Mouse (Mus musculus) hindbrain, postnatal 0 days (tissue): ENCODE measurements at regions not wholly inside any gene's neighbourhood (a gene's known extent, or its start where the extent isn't known, plus 50 kb on each side); places are given as distances from the start of the nearest gene placed in this dataset.

ENCODE experiments used
- ATAC-seq: fragments of 200-750 bp; cut with Nextera tagmentation; 2 replicates; pipeline ENCODE4 v1.8.0; 2017; ENCODE audit warnings: mild to moderate bottlenecking, moderate TSS enrichment, moderate library complexity
- DNase-seq: peaks from one replicate; pipeline ENCODE4 v3.0.0-alpha.2; 2015; ENCODE audit warnings: low spot score
- H3K27ac ChIP-seq: fragments of 300-500 bp; sonication (generic); 2 replicates; pipeline ENCODE4 v1.5.1; 2014; ENCODE audit warnings: mild to moderate bottlenecking
- H3K27me3 ChIP-seq: fragments of 300-500 bp; sonication (generic); 2 replicates; pipeline ENCODE4 v1.6.1; 2014; ENCODE audit warnings: low read length, mixed read lengths; ENCODE audit not compliant: insufficient read depth
- H3K36me3 ChIP-seq: fragments of 300-500 bp; sonication (generic); 2 replicates; pipeline ENCODE4 v1.6.1; 2014; ENCODE audit warnings: low read length, mixed read lengths; ENCODE audit not compliant: insufficient read depth
- H3K4me1 ChIP-seq: fragments of 300-500 bp; sonication (generic); 2 replicates; pipeline ENCODE4 v1.6.1; 2014; ENCODE audit warnings: antibody characterized with exemption, low read length, mixed read lengths; ENCODE audit not compliant: insufficient read depth
- H3K4me2 ChIP-seq: fragments of 300-500 bp; sonication (generic); 2 replicates; pipeline ENCODE4 v1.6.1; 2014; ENCODE audit warnings: low read depth, mild to moderate bottlenecking, low read length, moderate library complexity, mixed read lengths
- H3K4me3 ChIP-seq: fragments of 300-500 bp; sonication (generic); 2 replicates; pipeline ENCODE4 v1.5.1; 2014; ENCODE audit warnings: low read length
- H3K9ac ChIP-seq: fragments of 300-500 bp; sonication (generic); replicated peaks from 2 replicates; pipeline ENCODE4 v1.6.1; 2014; ENCODE audit warnings: mild to moderate bottlenecking, low read length, moderate library complexity, mixed read lengths
- H3K9me3 ChIP-seq: fragments of 300-500 bp; sonication (generic); 2 replicates; pipeline ENCODE4 v1.6.1; 2016; ENCODE audit warnings: low read length, mixed read lengths
- CTCF ChIP-seq: IDR thresholded peaks from 2 replicates; pipeline ENCODE4 v1.5.1; 2016; ENCODE audit warnings: antibody characterized with exemption, control low read depth, low read depth
- WGBS: fragments of 180-500 bp; shearing (Covaris S2); extraction: QIAGEN DNeasy Blood & Tissue Kit; methylation state at CpG from one replicate; pipeline ENCODE4 v1.1.7; 2014; 5-methylcytosine and 5-hydroxymethylcytosine counted together

GRCm38 (mm10) chr2:45586588-45587200 lies 469.5 kb upstream of the Zeb2 start:
- H3K4me3 ChIP-seq, result no peak overlapping the region
- no peaks in the 10 kb centered on the region for H3K9me3 ChIP-seq
- H3K4me2 ChIP-seq, result no peak overlapping the region
- no peak for DNase-seq
- H3K9ac ChIP-seq, result no peak overlapping the region
- no peaks in the 10 kb centered on the region for H3K27me3 ChIP-seq
- WGBS, result 70% methylated on average over 1 of the region's 1 CpGs
- no peaks in the 10 kb centered on the region for H3K36me3 ChIP-seq
- TF ChIP-seq CTCF, result no peak
- H3K27ac ChIP-seq, result no peak overlapping the region
- no peaks in the 10 kb centered on the region for H3K4me1 ChIP-seq
- ATAC-seq, result no peak

DNA sequence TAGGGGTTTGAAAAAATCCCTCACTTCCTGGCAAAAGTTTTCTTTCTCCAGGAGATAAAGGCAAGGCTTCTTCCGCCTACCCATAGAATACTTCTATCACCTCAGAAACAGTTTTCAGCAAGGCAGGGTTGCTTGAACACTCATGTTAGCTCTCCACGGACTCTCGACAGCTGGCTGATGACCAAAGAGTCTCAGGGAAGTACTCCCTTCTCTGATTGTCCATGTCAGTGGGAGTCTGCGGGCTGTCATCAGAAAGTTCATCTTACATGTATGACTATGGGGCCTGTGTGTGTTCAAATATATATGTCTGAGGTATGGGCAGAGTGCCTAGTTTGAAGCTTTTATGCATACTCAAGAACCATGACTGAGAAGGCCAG lies 464.3 kb upstream of the Zeb2 start:
- Histone ChIP-seq H3K4me2 (no peak overlapping the region), H3K27me3 (no peaks in the 10 kb centered on the region), H3K9ac (no peak overlapping the region), H3K27ac (no peak overlapping the region), H3K4me1 (no peaks in the 10 kb centered on the region), H3K36me3 (no peaks in the 10 kb centered on the region), H3K9me3 (no peaks in the 10 kb centered on the region), H3K4me3 (no peak overlapping the region)
- no peak for DNase-seq
- WGBS, result 69% methylated on average over 4 of the region's 4 CpGs
- TF ChIP-seq CTCF, result no peak
- 0 out of 2 replicates have a peak, but pooled peaks have one; percentile 5 for ATAC-seq

DNA sequence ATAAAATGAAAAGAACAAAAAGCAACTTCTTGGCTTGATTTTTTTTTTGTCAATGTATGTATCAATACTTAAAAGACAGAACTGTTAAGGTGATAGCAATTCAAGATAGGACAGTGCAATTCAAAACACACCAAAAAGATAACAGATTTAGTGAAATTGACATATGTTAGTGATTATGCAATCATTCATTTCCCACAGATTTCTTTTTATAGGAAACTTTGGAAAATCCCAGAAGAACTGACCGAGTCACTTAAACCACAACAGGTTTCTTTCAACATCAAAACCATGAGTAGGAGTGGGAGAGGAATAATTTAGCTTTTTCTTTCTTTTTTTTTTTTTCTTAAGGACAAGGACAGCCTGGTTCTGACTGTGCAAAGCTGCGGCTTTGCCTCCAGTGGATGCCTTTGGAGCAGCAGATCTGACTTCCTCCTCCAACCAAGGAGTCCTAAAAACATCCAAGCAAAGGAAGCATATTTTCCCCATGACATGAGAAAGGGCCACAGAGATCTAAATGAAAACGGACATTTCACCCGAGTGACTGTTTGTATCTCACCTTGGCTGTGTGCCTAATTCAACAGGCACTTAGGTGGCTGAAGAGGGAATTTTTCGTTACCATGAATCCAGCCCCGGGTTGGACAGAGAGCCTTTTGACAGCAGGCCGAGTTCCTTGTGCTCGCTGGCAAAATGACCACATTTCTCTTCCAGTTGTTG lies 463.8 kb upstream of the Zeb2 start:
- Histone ChIP-seq H3K9ac (no peak overlapping the region), H3K4me2 (no peak overlapping the region), H3K27me3 (no peaks in the 10 kb centered on the region), H3K4me1 (no peaks in the 10 kb centered on the region), H3K27ac (no peak overlapping the region), H3K4me3 (no peak overlapping the region), H3K9me3 (no peaks in the 10 kb centered on the region), H3K36me3 (no peaks in the 10 kb centered on the region)
- 0 out of 2 replicates have a peak, but pooled peaks have one; percentile 17 for TF ChIP-seq CTCF
- 0 out of 2 replicates have a peak, but pooled peaks have one; percentile 49 for ATAC-seq
- DNase-seq, result peak; percentile 52
- 50% methylated on average over 8 of the region's 8 CpGs for WGBS

DNA sequence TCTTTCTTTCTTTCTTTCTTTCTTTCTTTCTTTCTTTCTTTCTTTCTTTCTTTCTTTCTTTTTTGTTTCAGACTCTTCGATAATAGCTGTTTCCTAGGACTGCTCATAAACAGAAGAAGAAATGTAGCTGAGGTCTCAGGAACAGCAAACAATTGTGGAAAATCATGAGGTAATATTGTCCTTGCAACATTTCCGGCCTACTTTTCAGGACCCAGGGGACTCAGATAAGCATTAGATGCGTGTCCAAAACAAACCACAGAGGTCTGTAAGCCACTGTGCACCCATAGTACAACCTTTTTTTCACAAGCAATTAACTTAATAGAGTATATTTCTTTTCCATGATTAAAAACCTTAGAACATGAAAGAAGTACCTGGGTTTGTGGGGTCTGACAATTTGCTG lies 455.7 kb upstream of the Zeb2 start:
- WGBS, result 81% methylated on average over 3 of the region's 3 CpGs
- Histone ChIP-seq H3K4me2 (no peak overlapping the region), H3K9me3 (no peaks in the 10 kb centered on the region), H3K4me3 (no peak overlapping the region), H3K9ac (no peak overlapping the region), H3K4me1 (no peaks in the 10 kb centered on the region), H3K27ac (no peak overlapping the region), H3K27me3 (no peaks in the 10 kb centered on the region), H3K36me3 (no peaks in the 10 kb centered on the region)
- no peak for DNase-seq
- no peak for ATAC-seq
- TF ChIP-seq CTCF, result no peak

- 92% methylated on average over 4 of the region's 4 CpGs for WGBS
- ATAC-seq, result no peak
- DNase-seq, result no peak
- Histone ChIP-seq H3K4me1 (no peaks in the 10 kb centered on the region), H3K4me3 (no peak overlapping the region), H3K27ac (no peak overlapping the region), H3K27me3 (no peaks in the 10 kb centered on the region), H3K4me2 (no peak overlapping the region), H3K36me3 (no peaks in the 10 kb centered on the region), H3K9me3 (no peaks in the 10 kb centered on the region), H3K9ac (no peak overlapping the region)
- TF ChIP-seq CTCF, result no peak
These were observed 437.5 kb upstream of the Zeb2 start for GRCm38 (mm10) chr2:45554707-45555106.

DNA sequence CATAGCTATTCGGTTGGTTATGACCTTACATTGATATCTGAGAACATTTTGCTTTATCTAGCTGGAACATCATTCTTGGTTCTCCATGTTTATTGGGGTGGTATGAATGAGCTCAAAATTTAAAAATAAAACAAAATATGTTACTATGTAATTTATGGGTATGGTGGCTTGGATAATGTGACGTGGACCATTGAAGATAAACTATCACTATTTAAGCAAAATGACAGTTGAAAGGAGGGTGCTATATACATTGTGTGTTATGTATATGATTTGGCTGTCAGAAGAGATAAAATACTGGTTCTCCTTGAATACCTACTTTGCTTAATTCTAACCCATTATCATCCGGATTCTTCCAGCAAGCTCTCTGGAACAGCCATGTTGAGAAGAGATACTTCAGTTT lies 424.2 kb upstream of the Zeb2 start:
- Histone ChIP-seq H3K4me1 (no peaks in the 10 kb centered on the region), H3K9me3 (no peaks in the 10 kb centered on the region), H3K36me3 (no peaks in the 10 kb centered on the region), H3K9ac (no peak overlapping the region), H3K4me2 (no peak overlapping the region), H3K27ac (no peak overlapping the region), H3K27me3 (no peaks in the 10 kb centered on the region), H3K4me3 (no peak overlapping the region)
- no peak for DNase-seq
- WGBS, result 93% methylated on average over 3 of the region's 3 CpGs
- TF ChIP-seq CTCF, result no peak
- no peak for ATAC-seq

GRCm38 (mm10) chr2:45538950-45539349 lies 421.8 kb upstream of the Zeb2 start:
- no peak for DNase-seq
- ATAC-seq, result no peak
- Histone ChIP-seq H3K36me3 (no peaks in the 10 kb centered on the region), H3K27me3 (no peaks in the 10 kb centered on the region), H3K27ac (no peak overlapping the region), H3K9ac (no peak overlapping the region), H3K4me1 (no peaks in the 10 kb centered on the region), H3K4me3 (no peak overlapping the region), H3K4me2 (no peak overlapping the region), H3K9me3 (no peaks in the 10 kb centered on the region)
- no peak for TF ChIP-seq CTCF
- WGBS, result 91% methylated on average over 12 of the region's 12 CpGs
